Mouse (Mus musculus) myocyte (in vitro differentiated cells): ENCODE results near the gene Gkap1.

ENCODE experiments used
- CEBPB ChIP-seq: IDR thresholded peaks from 2 replicates; pipeline ENCODE4 v1.6.1; 2011; ENCODE audit warnings: mild to moderate bottlenecking, moderate library complexity; ENCODE audit not compliant: poor library complexity, insufficient read depth, severe bottlenecking
- MAX ChIP-seq: IDR thresholded peaks from one replicate; pipeline ENCODE4 v1.6.1; 2011; ENCODE audit warnings: low read depth, mild to moderate bottlenecking, control low read depth
- POLR2A ChIP-seq: IDR thresholded peaks from one replicate; pipeline ENCODE4 v1.6.1; 2011; ENCODE audit warnings: low read depth, mild to moderate bottlenecking, control low read depth, moderate library complexity; ENCODE audit not compliant: insufficient read length
- SRF ChIP-seq: IDR thresholded peaks from one replicate; pipeline ENCODE4 v1.6.1; 2011; ENCODE audit warnings: low read depth; ENCODE audit not compliant: control insufficient read depth, insufficient read length
- TCF3 ChIP-seq: IDR thresholded peaks from one replicate; pipeline ENCODE4 v1.6.1; 2011; ENCODE audit warnings: low read depth, control low read depth; ENCODE audit not compliant: insufficient read length
- USF1 ChIP-seq: IDR thresholded peaks from one replicate; pipeline ENCODE4 v1.6.1; 2011; ENCODE audit warnings: low read depth, mild to moderate bottlenecking, control low read depth, moderate library complexity

GRCm38 (mm10) chr13:58228624-58229023 is 46.9 kb downstream of the Gkap1 start:
- TF ChIP-seq USF1 (no peak), CEBPB (no peak), MAX (no peak), POLR2A (no peak), TCF3 (no peak), SRF (no peak)
